Mouse (Mus musculus) cerebellum, adult 2 months (tissue): ENCODE results near the gene B3gat3.

ENCODE experiments used
- CTCF ChIP-seq: fragments of 200-500 bp; IDR thresholded peaks from 2 replicates; pipeline ENCODE4 v1.5.1; 2011; ENCODE audit warnings: low read depth, mild to moderate bottlenecking, control low read depth, low read length, moderate library complexity, borderline replicate concordance; ENCODE audit not compliant: insufficient read depth
- POLR2A ChIP-seq: fragments of 200-500 bp; IDR thresholded peaks from 2 replicates; pipeline ENCODE4 v1.6.1; 2011; ENCODE audit warnings: low read length, control low read depth, borderline replicate concordance; ENCODE audit not compliant: insufficient read depth

- TF ChIP-seq CTCF (no peak), POLR2A (peak; percentile 98)
These were observed at the start of gene B3gat3 for GRCm38 (mm10) chr19:8920073-8920736.
